Mouse (Mus musculus) adrenal gland, postnatal 10 days (tissue): ENCODE data around the gene Snd1. TPM values are rescaled to one million over a fixed set of nuclear protein-coding genes. Genes with fewer than 3 reads are reported as not detected.
A peak's percentile ranks its signal among the peaks of the same experiment; 100 is the strongest.

Experiments used
- DNase-seq: peaks from one replicate; pipeline ENCODE4 v3.0.0; 2021; ENCODE audit warnings: mixed read lengths
- total RNA-seq, 2 experiments: library from RNA; stranded (reverse); gene quantifications; 2 replicates each; pipeline ENCODE4 v1.2.3; 2021

The Snd1 gene
- total RNA-seq, 2 experiments from 2014 or later: 114 to 117 TPM

GRCm38 (mm10) chr6:28594759-28595158 is 119.8 kb downstream of the Snd1 start:
- no peak for DNase-seq

- DNase-seq: no peak
These were observed 120.3 kb downstream of the Snd1 start for GRCm38 (mm10) chr6:28595231-28595630.

- no peak for DNase-seq
These were observed 122.3 kb downstream of the Snd1 start for GRCm38 (mm10) chr6:28597266-28597665.

GRCm38 (mm10) chr6:28599120-28599519 is 124.2 kb downstream of the Snd1 start:
- DNase-seq: no peak

GRCm38 (mm10) chr6:28600404-28600803 is 125.5 kb downstream of the Snd1 start:
- no peak for DNase-seq

- DNase-seq: no peak
These were observed 128.5 kb downstream of the Snd1 start for GRCm38 (mm10) chr6:28603401-28603800.

GRCm38 (mm10) chr6:28603823-28604222 is 128.9 kb downstream of the Snd1 start:
- DNase-seq: no peak

- no peak for DNase-seq
These were observed 134.4 kb downstream of the Snd1 start for GRCm38 (mm10) chr6:28609291-28609690.

- no peak for DNase-seq
These were observed 135.2 kb downstream of the Snd1 start for GRCm38 (mm10) chr6:28610127-28610526.

GRCm38 (mm10) chr6:28613441-28613840 is 138.5 kb downstream of the Snd1 start:
- no peak for DNase-seq

GRCm38 (mm10) chr6:28614856-28615255 is 139.9 kb downstream of the Snd1 start:
- no peak for DNase-seq

- DNase-seq: no peak
These were observed 140.5 kb downstream of the Snd1 start for GRCm38 (mm10) chr6:28615408-28615807.

GRCm38 (mm10) chr6:28615966-28616365 is 141.0 kb downstream of the Snd1 start:
- no peak for DNase-seq

- DNase-seq: no peak
These were observed 143.4 kb downstream of the Snd1 start for GRCm38 (mm10) chr6:28618299-28618698.

GRCm38 (mm10) chr6:28618751-28619153 is 143.8 kb downstream of the Snd1 start:
- DNase-seq: peak; percentile 87

- DNase-seq: no peak
These were observed 146.5 kb downstream of the Snd1 start for GRCm38 (mm10) chr6:28621431-28621830.

- DNase-seq: no peak
These were observed 147.0 kb downstream of the Snd1 start for GRCm38 (mm10) chr6:28621961-28622360.

- DNase-seq: peak; percentile 32
These were observed 147.6 kb downstream of the Snd1 start for GRCm38 (mm10) chr6:28622522-28622921.

- no peak for DNase-seq
These were observed 148.0 kb downstream of the Snd1 start for GRCm38 (mm10) chr6:28622963-28623362.

- DNase-seq: no peak
These were observed 153.5 kb downstream of the Snd1 start for GRCm38 (mm10) chr6:28628408-28628807.

GRCm38 (mm10) chr6:28629866-28630265 is 154.9 kb downstream of the Snd1 start:
- DNase-seq: no peak

GRCm38 (mm10) chr6:28630926-28631325 is 156.0 kb downstream of the Snd1 start:
- no peak for DNase-seq

GRCm38 (mm10) chr6:28633120-28633519 is 158.2 kb downstream of the Snd1 start:
- no peak for DNase-seq

- no peak for DNase-seq
These were observed 158.7 kb downstream of the Snd1 start for GRCm38 (mm10) chr6:28633656-28634055.

- DNase-seq: no peak
These were observed 160.2 kb downstream of the Snd1 start for GRCm38 (mm10) chr6:28635092-28635491.
